Mouse (Mus musculus): ENCODE results near the gene Gng12.

GRCm38 (mm10) chr6:66998645-66999044 lies 102.4 kb downstream of the Gng12 start:
- 0 out of 2 replicates have a peak, but pooled peaks have one; percentile 24 for TF ChIP-seq EP300 (IDR thresholded peaks at IDR 0.05)
- no peak for TF ChIP-seq CTCF (IDR thresholded peaks at IDR 0.05)
